Mouse (Mus musculus): ENCODE data around the gene Abhd2. TPM values are rescaled to one million over a fixed set of nuclear protein-coding genes. Genes with fewer than 3 reads are reported as not detected.
"Not testable (repeated sequence)": the region's sequence is repeated elsewhere in the genome, so short reads cannot be mapped to it uniquely, and the experiment has no call there.

The Abhd2 gene
- polyA plus RNA-seq, 1 experiment from 2014 or later: 12.0 TPM

- not testable (repeated sequence) for H3K36me3 ChIP-seq; ATAC-seq (ENCODE audit: insufficient read depth, low FRiP score, low read depth); H3K9me3 ChIP-seq; H3K4me2 ChIP-seq; H3K27ac ChIP-seq; H3K4me3 ChIP-seq (replicated peaks); H3K9ac ChIP-seq; H3K27me3 ChIP-seq (replicated peaks)
- H3K4me1 ChIP-seq: peaks cover 14% of the 10 kb centered on the region
- WGBS: 36% methylated on average over 1 of the region's 1 CpGs
Observed at GRCm38 (mm10) chr7:79283671-79283941, 10.6 kb downstream of the Abhd2 start.

DNA sequence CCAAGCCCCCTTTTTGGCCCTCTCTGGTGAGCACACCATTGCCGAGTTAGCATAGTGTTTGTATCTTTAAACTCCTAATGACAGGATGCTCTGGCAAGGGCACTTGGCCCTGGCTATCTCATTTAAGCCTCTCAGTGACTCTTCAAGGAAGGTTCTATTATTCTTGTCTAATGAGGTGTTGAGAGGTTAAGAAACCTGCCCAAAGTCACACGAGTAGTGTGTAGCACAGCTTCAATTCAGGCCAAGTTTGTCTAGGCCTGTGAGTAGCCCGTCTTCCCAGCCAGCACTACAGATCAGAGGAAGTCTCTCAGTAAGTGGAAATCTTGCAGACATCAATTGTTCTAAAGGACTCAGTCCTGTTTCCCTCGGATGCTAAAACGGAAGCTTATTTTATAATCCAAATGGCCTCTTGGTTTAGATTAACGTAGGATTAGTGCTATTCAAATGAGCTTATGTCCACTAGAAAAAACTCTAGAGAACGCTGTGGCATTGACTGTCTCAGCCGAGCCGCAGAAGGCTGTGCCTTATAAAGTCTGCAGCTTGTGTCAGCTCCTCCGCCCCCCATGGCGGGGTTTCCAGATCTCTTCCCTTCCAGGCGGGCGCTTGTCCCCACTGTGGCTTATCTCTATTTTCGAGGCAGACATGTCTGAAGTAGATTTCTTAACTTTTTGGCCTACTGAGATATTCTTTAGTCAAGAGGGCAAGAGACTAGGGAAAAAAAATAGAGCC, 11.3 kb downstream of the Abhd2 start:
- no peak overlapping the region for H3K4me3 ChIP-seq (replicated peaks)
- peak; percentile 58; the same call in 1 of the 2 replicates for ATAC-seq (ENCODE audit: insufficient read depth, low FRiP score, low read depth)
- H3K4me1 ChIP-seq: peaks cover 9% of the 10 kb centered on the region
- no peaks in the 10 kb centered on the region for H3K9me3 ChIP-seq
- H3K4me2 ChIP-seq: no peak overlapping the region
- H3K9ac ChIP-seq: no peak overlapping the region
- no peaks in the 10 kb centered on the region for H3K27me3 ChIP-seq (replicated peaks)
- no peak overlapping the region for H3K27ac ChIP-seq
- no peaks in the 10 kb centered on the region for H3K36me3 ChIP-seq
- 72% methylated on average over 14 of the region's 14 CpGs for WGBS

- H3K36me3 ChIP-seq: no peaks in the 10 kb centered on the region
- WGBS: 91% methylated on average over 8 of the region's 8 CpGs
- no peak overlapping the region for H3K9ac ChIP-seq
- H3K27ac ChIP-seq: no peak overlapping the region
- peaks cover 5% of the 10 kb centered on the region; the same call in 1 of the 2 replicates for H3K4me1 ChIP-seq
- no peak overlapping the region for H3K4me2 ChIP-seq
- H3K9me3 ChIP-seq: no peaks in the 10 kb centered on the region
- ATAC-seq (ENCODE audit: insufficient read depth, low FRiP score, low read depth): no peak
- no peak overlapping the region for H3K4me3 ChIP-seq (replicated peaks)
- H3K27me3 ChIP-seq (replicated peaks): no peaks in the 10 kb centered on the region
Observed at GRCm38 (mm10) chr7:79284889-79285280, 11.9 kb downstream of the Abhd2 start.

DNA sequence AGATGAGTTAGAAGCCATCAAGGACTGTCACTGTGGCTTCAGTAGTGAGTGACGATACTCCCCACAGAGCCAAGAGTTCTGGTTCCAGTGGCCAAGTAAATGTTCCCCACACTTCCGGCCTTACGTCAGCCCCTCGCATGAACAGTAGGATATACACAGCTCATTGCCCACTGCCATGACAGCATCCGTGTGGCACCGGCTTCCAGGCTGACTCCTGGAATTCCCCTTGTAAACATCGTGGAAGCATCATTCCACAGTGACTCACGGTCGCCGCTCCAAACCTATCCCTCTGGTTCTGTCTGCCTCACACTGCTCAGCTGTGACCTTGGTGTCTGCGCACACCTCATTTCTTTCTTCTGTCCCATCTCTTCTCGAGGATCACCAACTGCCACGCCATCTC, 12.4 kb downstream of the Abhd2 start:
- H3K4me2 ChIP-seq: no peak overlapping the region
- no peaks in the 10 kb centered on the region for H3K36me3 ChIP-seq
- no peak overlapping the region for H3K9ac ChIP-seq
- no peak overlapping the region for H3K4me3 ChIP-seq (replicated peaks)
- no peak for ATAC-seq (ENCODE audit: insufficient read depth, low FRiP score, low read depth)
- no peaks in the 10 kb centered on the region for H3K27me3 ChIP-seq (replicated peaks)
- H3K9me3 ChIP-seq: no peaks in the 10 kb centered on the region
- H3K4me1 ChIP-seq: peaks cover 5% of the 10 kb centered on the region; the same call in 1 of the 2 replicates
- H3K27ac ChIP-seq: no peak overlapping the region
- WGBS: 77% methylated on average over 13 of the region's 13 CpGs

DNA sequence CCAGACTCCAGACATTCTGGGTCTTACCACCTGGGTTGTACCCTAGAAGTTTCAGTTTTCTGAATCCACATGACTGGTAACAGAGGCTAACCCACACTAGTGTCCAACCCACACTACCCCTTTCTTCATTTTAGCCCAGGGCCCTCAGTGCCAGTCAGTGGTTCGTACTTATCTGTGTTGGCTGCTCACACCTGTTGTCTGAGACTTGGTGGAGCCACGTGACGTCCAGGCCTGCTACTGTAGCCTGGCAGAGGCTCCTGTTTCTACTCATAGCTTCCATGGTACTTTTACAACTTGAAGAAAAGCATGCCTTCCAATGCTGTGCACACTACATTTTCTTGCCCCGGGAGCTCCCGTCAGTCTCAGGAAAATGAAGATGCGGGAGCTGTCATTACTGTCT, 14.2 kb downstream of the Abhd2 start:
- 81% methylated on average over 6 of the region's 6 CpGs for whole genome bisulfite sequencing
- Histone ChIP-seq H3K4me2 (no peak overlapping the region), H3K9ac (no peak overlapping the region), H3K36me3 (no peaks in the 10 kb centered on the region), H3K27me3 (replicated peaks) (no peaks in the 10 kb centered on the region), H3K9me3 (no peaks in the 10 kb centered on the region), H3K4me3 (replicated peaks) (no peak overlapping the region), H3K4me1 (peaks cover 8% of the 10 kb centered on the region; the same call in 1 of the 2 replicates), H3K27ac (no peak overlapping the region)
- no peak for ATAC-seq (ENCODE audit: insufficient read depth, low FRiP score, low read depth)

DNA sequence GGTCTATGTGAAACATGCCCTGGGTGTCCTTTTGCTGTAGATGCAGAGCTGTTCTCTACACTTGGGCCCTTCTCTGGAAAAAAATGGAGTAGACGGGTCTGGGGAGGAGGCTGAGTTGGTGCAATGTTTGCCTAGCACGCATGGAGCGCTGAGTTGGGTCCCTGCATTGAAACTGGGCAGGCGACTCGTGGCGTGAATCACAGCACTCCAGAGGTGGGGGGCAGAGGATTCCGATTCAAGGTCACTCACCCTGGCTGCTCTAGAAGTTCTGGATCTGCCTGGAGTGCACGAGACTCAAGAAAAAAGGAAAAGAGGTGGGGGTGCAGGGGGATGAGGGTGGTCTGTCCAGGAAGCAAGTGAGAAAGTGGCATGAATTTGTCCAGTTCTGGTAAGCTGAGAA, 14.9 kb downstream of the Abhd2 start:
- no peak overlapping the region for H3K4me3 ChIP-seq (replicated peaks)
- H3K4me1 ChIP-seq: peaks cover 7% of the 10 kb centered on the region; the same call in 1 of the 2 replicates
- peak overlapping the region; percentile 21; the same call in 1 of the 2 replicates for H3K27ac ChIP-seq
- ATAC-seq (ENCODE audit: insufficient read depth, low FRiP score, low read depth): no peak
- no peak overlapping the region for H3K4me2 ChIP-seq
- no peak overlapping the region for H3K9ac ChIP-seq
- H3K27me3 ChIP-seq (replicated peaks): no peaks in the 10 kb centered on the region
- no peaks in the 10 kb centered on the region for H3K36me3 ChIP-seq
- no peaks in the 10 kb centered on the region for H3K9me3 ChIP-seq
- 84% methylated on average over 8 of the region's 8 CpGs for WGBS

DNA sequence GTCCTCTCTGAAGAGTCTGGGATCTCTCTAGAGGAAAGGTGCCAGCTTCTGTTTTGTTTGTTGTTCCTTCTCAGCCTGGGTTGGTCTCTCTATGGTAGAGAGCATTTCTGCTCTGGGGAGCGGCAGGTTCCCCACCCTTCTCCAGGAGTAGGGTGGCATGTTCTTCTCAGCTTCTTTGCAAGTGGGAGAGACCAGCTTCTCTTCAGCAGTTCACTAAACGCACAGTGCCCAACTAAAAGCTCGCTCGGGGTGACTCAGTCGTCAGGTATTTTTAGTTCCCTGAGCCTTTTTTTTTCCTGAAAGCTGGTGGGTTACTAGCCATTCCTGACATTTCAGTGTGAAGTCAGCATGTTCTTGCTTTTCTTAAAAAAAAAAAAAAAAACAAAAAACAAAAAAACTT, 15.4 kb downstream of the Abhd2 start:
- H3K36me3 ChIP-seq: no peaks in the 10 kb centered on the region
- 84% methylated on average over 5 of the region's 5 CpGs for WGBS
- H3K9me3 ChIP-seq: no peaks in the 10 kb centered on the region
- H3K4me1 ChIP-seq: 0 out of 2 replicates have a peak, but pooled peaks cover 3% of the 10 kb centered on the region
- H3K27me3 ChIP-seq (replicated peaks): no peaks in the 10 kb centered on the region
- H3K27ac ChIP-seq: peak overlapping the region; percentile 21; the same call in 1 of the 2 replicates
- no peak overlapping the region for H3K9ac ChIP-seq
- H3K4me2 ChIP-seq: no peak overlapping the region
- ATAC-seq (ENCODE audit: insufficient read depth, low FRiP score, low read depth): no peak
- no peak overlapping the region for H3K4me3 ChIP-seq (replicated peaks)

DNA sequence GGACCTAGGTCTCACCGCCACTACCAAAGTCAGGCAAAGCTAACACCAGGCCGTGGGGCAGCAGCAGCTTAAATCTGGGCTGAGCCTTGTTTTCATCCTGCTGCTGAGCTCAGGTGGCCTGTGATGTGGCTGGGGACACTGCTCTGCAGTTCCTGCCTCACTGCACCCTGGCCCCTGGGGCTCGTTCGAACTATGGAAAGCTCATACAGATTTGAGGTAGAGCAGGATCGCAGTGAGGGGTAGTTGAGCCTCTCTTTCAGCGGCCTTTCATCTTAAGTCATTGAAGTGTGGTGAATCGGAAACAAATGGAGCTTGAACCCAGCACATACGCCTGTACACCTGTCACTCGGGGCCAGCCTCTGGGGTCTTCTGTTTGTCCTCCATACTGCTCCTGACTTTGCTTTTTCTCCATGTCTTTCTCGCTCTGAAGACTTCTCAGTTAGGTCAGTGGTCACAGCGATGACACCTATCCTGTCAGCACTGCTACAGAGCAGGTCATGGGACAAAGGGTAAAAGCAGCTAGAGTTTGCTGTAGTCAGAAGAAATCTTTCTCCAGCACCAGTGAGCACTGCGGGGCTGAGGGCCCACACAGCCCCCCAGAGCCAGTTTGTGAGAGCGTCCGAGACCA, 20.7 kb downstream of the Abhd2 start:
- Histone ChIP-seq H3K9me3 (no peaks in the 10 kb centered on the region), H3K4me3 (replicated peaks) (no peak overlapping the region), H3K36me3 (0 out of 2 replicates have a peak, but pooled peaks cover 14% of the 10 kb centered on the region), H3K27me3 (replicated peaks) (no peaks in the 10 kb centered on the region), H3K4me1 (0 out of 2 replicates have a peak, but pooled peaks cover 3% of the 10 kb centered on the region), H3K9ac (no peak overlapping the region), H3K4me2 (no peak overlapping the region), H3K27ac (no peak overlapping the region)
- 84% methylated on average over 14 of the region's 14 CpGs for WGBS
- ATAC-seq (ENCODE audit: insufficient read depth, low FRiP score, low read depth): no peak

- H3K4me2 ChIP-seq: no peak overlapping the region
- no peak overlapping the region for H3K9ac ChIP-seq
- H3K27ac ChIP-seq: no peak overlapping the region
- H3K27me3 ChIP-seq (replicated peaks): no peaks in the 10 kb centered on the region
- H3K4me3 ChIP-seq (replicated peaks): no peak overlapping the region
- H3K36me3 ChIP-seq: 0 out of 2 replicates have a peak, but pooled peaks cover 14% of the 10 kb centered on the region
- H3K9me3 ChIP-seq: no peaks in the 10 kb centered on the region
- H3K4me1 ChIP-seq: peaks cover 9% of the 10 kb centered on the region; the same call in 1 of the 2 replicates
- ATAC-seq (ENCODE audit: insufficient read depth, low FRiP score, low read depth): no peak
- WGBS: 81% methylated on average over 13 of the region's 13 CpGs
Observed at GRCm38 (mm10) chr7:79294449-79294980, 21.5 kb downstream of the Abhd2 start.

GRCm38 (mm10) chr7:79295196-79295826, 22.3 kb downstream of the Abhd2 start:
- no peaks in the 10 kb centered on the region for H3K27me3 ChIP-seq (replicated peaks)
- no peaks in the 10 kb centered on the region for H3K9me3 ChIP-seq
- ATAC-seq (ENCODE audit: insufficient read depth, low FRiP score, low read depth): no peak
- no peak overlapping the region for H3K4me2 ChIP-seq
- H3K36me3 ChIP-seq: 0 out of 2 replicates have a peak, but pooled peaks cover 14% of the 10 kb centered on the region
- H3K4me3 ChIP-seq (replicated peaks): no peak overlapping the region
- no peak overlapping the region for H3K27ac ChIP-seq
- H3K4me1 ChIP-seq: peaks cover 15% of the 10 kb centered on the region; the same call in 1 of the 2 replicates
- WGBS: 77% methylated on average over 13 of the region's 13 CpGs
- no peak overlapping the region for H3K9ac ChIP-seq

DNA sequence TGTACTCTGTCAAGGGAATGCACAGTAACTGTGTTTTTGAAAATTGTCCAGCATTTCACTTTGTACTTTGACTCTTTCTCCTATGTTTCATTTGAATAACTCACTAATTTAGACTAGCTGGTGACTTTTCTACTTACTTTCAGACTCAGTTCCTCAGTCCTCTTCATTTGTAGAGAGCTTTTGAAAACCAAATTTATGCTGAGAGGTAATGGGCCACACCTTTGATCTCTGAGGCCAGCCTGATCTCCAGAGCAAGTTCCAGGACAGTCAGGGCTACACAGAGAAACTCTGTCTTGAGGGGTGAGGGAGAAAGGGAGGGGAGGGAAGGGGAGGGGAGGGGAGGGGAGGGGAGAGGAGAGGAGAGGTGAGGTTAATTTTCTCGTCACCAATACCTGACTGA, 25.7 kb downstream of the Abhd2 start:
- no peak overlapping the region for H3K4me3 ChIP-seq (replicated peaks)
- 83% methylated on average over 1 of the region's 1 CpGs for WGBS
- H3K4me2 ChIP-seq: no peak overlapping the region
- no peaks in the 10 kb centered on the region for H3K9me3 ChIP-seq
- peaks cover 35% of the 10 kb centered on the region for H3K4me1 ChIP-seq
- H3K9ac ChIP-seq: no peak overlapping the region
- no peak for ATAC-seq (ENCODE audit: insufficient read depth, low FRiP score, low read depth)
- 0 out of 2 replicates have a peak, but pooled peaks cover 14% of the 10 kb centered on the region for H3K36me3 ChIP-seq
- no peaks in the 10 kb centered on the region for H3K27me3 ChIP-seq (replicated peaks)
- H3K27ac ChIP-seq: no peak overlapping the region

DNA sequence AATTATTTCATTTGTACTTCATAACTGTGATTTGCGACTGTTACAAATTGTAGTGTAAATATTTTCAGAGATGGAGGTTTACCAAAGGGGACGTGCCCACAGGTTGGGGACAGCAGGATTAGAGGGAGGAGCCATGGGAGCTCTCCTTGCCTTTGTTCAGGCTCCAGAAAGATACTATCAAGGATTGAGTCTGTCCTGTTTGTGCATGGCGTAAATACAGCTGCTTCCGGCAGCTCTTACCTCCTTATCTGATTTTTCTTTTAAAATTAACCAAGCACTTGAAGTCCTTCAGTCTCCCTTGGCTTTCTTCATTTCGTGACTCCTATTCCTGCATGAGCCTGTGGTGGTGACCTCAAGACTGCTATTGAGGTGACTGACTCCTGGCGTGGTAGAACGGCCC, 26.5 kb downstream of the Abhd2 start:
- peaks cover 35% of the 10 kb centered on the region for H3K4me1 ChIP-seq
- H3K27ac ChIP-seq: peak overlapping the region; percentile 69; the same call in 1 of the 2 replicates
- no peak overlapping the region for H3K9ac ChIP-seq
- no peaks in the 10 kb centered on the region for H3K27me3 ChIP-seq (replicated peaks)
- H3K9me3 ChIP-seq: no peaks in the 10 kb centered on the region
- H3K4me3 ChIP-seq (replicated peaks): no peak overlapping the region
- H3K36me3 ChIP-seq: 0 out of 2 replicates have a peak, but pooled peaks cover 14% of the 10 kb centered on the region
- no peak for ATAC-seq (ENCODE audit: insufficient read depth, low FRiP score, low read depth)
- no peak overlapping the region for H3K4me2 ChIP-seq
- WGBS: 56% methylated on average over 7 of the region's 7 CpGs

Data from stomach, embryonic 15.5 days (tissue).